In genomic region chr6:4918470-4918869, GRCm38 (mm10) we compare ENCODE assay signal across 27 mouse cellular contexts. TPM values are rescaled to one million over a fixed set of nuclear protein-coding genes. Genes with fewer than 3 reads are reported as not detected.
DNase-seq lines count a peak whose midpoint lies in the region; ATAC-seq and TF ChIP-seq lines count a peak whose summit lies in the region.
"Had no signal": no experiment of that assay in that cellular context is flagged by ENCODE, and none has a peak within 500 bp of the region (broad histone marks: within the 10 kb centered on the region; RNA-seq: fewer than 3 reads in every experiment).

No protein-coding gene starts in this region.

- H3K4me1 ChIP-seq in heart, embryonic 16.5 days (ENCODE audit: control insufficient read depth, insufficient read depth, low read length), result no peaks in the 10 kb centered on the region
- H3K4me1 ChIP-seq in kidney, embryonic 15.5 days, result 0 out of 2 replicates have a peak, but pooled peaks cover 4% of the 10 kb centered on the region
- H3K4me1 ChIP-seq in liver, postnatal 0 days (ENCODE audit: insufficient read depth), result no peaks in the 10 kb centered on the region
- H3K4me1 ChIP-seq in lung, embryonic 16.5 days (replicated peaks; ENCODE audit: control insufficient read depth, insufficient read depth, low read length), result no peaks in the 10 kb centered on the region
- H3K4me1 ChIP-seq: forebrain, embryonic 13.5 days; hindbrain, embryonic 12.5 days had no signal

- H3K27me3 ChIP-seq in heart, embryonic 16.5 days (ENCODE audit: control insufficient read depth, insufficient read depth, low read length), result no peaks in the 10 kb centered on the region
- no peaks in the 10 kb centered on the region for H3K27me3 ChIP-seq in kidney, embryonic 15.5 days
- no peaks in the 10 kb centered on the region for H3K27me3 ChIP-seq in liver, postnatal 0 days (ENCODE audit: insufficient read depth, low read length)
- H3K27me3 ChIP-seq in lung, embryonic 16.5 days (ENCODE audit: control insufficient read depth, insufficient read depth, low read depth, low read length), result no peaks in the 10 kb centered on the region
- H3K27me3 ChIP-seq: CH12.LX; forebrain, embryonic 13.5 days; hindbrain, embryonic 12.5 days; Patski had no signal

- peaks cover 6% of the 10 kb centered on the region; the same call in 1 of the 2 replicates for H3K9me3 ChIP-seq in heart, embryonic 16.5 days (replicated peaks; ENCODE audit: control insufficient read depth, low read length)
- H3K9me3 ChIP-seq in kidney, embryonic 15.5 days (replicated peaks), result no peaks in the 10 kb centered on the region
- H3K9me3 ChIP-seq in liver, postnatal 0 days (ENCODE audit: low read length), result no peaks in the 10 kb centered on the region
- no peaks in the 10 kb centered on the region for H3K9me3 ChIP-seq in lung, embryonic 16.5 days (ENCODE audit: control insufficient read depth, low read length)
- H3K9me3 ChIP-seq: forebrain, embryonic 13.5 days; G1E; hindbrain, embryonic 12.5 days had no signal

- DNase-seq in heart, adult 9 months (ENCODE audit: low spot score in 2 of 2), result no peak
- DNase-seq in kidney, postnatal 10 days, result no peak
- no peak for DNase-seq in liver, postnatal 0 days
- no peak for DNase-seq in liver
- no peak for DNase-seq in lung, postnatal 14 days
- DNase-seq: adrenal gland, postnatal 10 days; adrenal gland, postnatal 36 days; B cell, adult 2 months; cerebellum, adult 18-20 months; cerebellum, adult 9-10 months; cerebellum, postnatal 14 days; gastrocnemius, postnatal 10 days; gastrocnemius, postnatal 36 days; heart, adult 2 months; heart, postnatal 14 days had no signal

- WGBS in heart, embryonic 16.5 days, result 62% methylated on average over 5 of the region's 5 CpGs
- 61% methylated on average over 5 of the region's 5 CpGs for WGBS in kidney, embryonic 15.5 days
- 57% methylated on average over 5 of the region's 5 CpGs for WGBS in liver, postnatal 0 days (ENCODE audit: insufficient replicate concordance)
- 46% methylated on average over 5 of the region's 5 CpGs for WGBS in lung, embryonic 16.5 days

- H3K9ac ChIP-seq in heart, embryonic 16.5 days (ENCODE audit: low read length), result no peak overlapping the region
- H3K9ac ChIP-seq in kidney, embryonic 15.5 days, result no peak overlapping the region
- H3K9ac ChIP-seq in liver, postnatal 0 days (replicated peaks), result no peak overlapping the region
- no peak overlapping the region for H3K9ac ChIP-seq in lung, embryonic 16.5 days (ENCODE audit: low read length)
- H3K9ac ChIP-seq: forebrain, embryonic 13.5 days; hindbrain, embryonic 12.5 days had no signal

- ATAC-seq in heart, embryonic 16.5 days (replicated peaks; ENCODE audit: extremely low read depth, insufficient read depth, low FRiP score), result no peak
- ATAC-seq in kidney, embryonic 15.5 days (replicated peaks; ENCODE audit: low FRiP score), result peak; percentile 22; the same call in 1 of the 2 replicates
- no peak for ATAC-seq in liver, postnatal 0 days
- peak; percentile 56 for ATAC-seq in lung, embryonic 16.5 days (ENCODE audit: low read depth)
- ATAC-seq: forebrain, embryonic 13.5 days; forebrain, embryonic 16.5 days; hindbrain, embryonic 16.5 days; Patski had no signal

- peak; percentile 37; the same call in 1 of the 2 replicates for TF ChIP-seq EP300 in liver, postnatal 0 days (IDR thresholded peaks at IDR 0.05; ENCODE audit: low read depth)

- H3K4me2 ChIP-seq in heart, embryonic 16.5 days (ENCODE audit: low read depth, low read length), result no peak overlapping the region
- no peak overlapping the region for H3K4me2 ChIP-seq in kidney, embryonic 15.5 days
- no peak overlapping the region for H3K4me2 ChIP-seq in liver, postnatal 0 days (ENCODE audit: low read depth, low read length)
- H3K4me2 ChIP-seq in lung, embryonic 16.5 days (ENCODE audit: low read depth, low read length), result no peak overlapping the region
- H3K4me2 ChIP-seq: forebrain, embryonic 13.5 days; heart, embryonic 11.5 days; hindbrain, embryonic 12.5 days had no signal

- H3K36me3 ChIP-seq in heart, embryonic 16.5 days (ENCODE audit: control insufficient read depth, insufficient read depth), result peaks cover 11% of the 10 kb centered on the region
- peaks cover 10% of the 10 kb centered on the region for H3K36me3 ChIP-seq in kidney, embryonic 15.5 days
- no peaks in the 10 kb centered on the region for H3K36me3 ChIP-seq in liver, postnatal 0 days (replicated peaks; ENCODE audit: insufficient read depth, low read length)
- H3K36me3 ChIP-seq in lung, embryonic 16.5 days (ENCODE audit: control insufficient read depth, insufficient read depth, low read length), result peaks cover 7% of the 10 kb centered on the region
- H3K36me3 ChIP-seq: G1E had no signal

- no peak overlapping the region for H3K4me3 ChIP-seq in heart, embryonic 16.5 days (ENCODE audit: low read length)
- no peak overlapping the region for H3K4me3 ChIP-seq in kidney, embryonic 15.5 days (replicated peaks)
- H3K4me3 ChIP-seq in liver, postnatal 0 days (ENCODE audit: low read depth, low read length), result no peak overlapping the region
- no peak overlapping the region for H3K4me3 ChIP-seq in lung, embryonic 16.5 days (ENCODE audit: low read length)
- H3K4me3 ChIP-seq: forebrain, embryonic 10.5 days; forebrain, embryonic 13.5 days; heart, adult 2 months; hindbrain, embryonic 12.5 days had no signal

- peak overlapping the region; percentile 56 for H3K27ac ChIP-seq in heart, embryonic 16.5 days (ENCODE audit: low read length)
- H3K27ac ChIP-seq in kidney, embryonic 15.5 days, result peak overlapping the region; percentile 52
- no peak overlapping the region for H3K27ac ChIP-seq in liver, postnatal 0 days (ENCODE audit: low read depth)
- peak overlapping the region; percentile 68 for H3K27ac ChIP-seq in lung, embryonic 16.5 days (ENCODE audit: low read length)
- H3K27ac ChIP-seq: forebrain, embryonic 10.5 days; forebrain, embryonic 13.5 days; heart, adult 2 months; hindbrain, embryonic 12.5 days had no signal

- TF ChIP-seq CTCF in liver, postnatal 0 days (IDR thresholded peaks at IDR 0.05; ENCODE audit: low read depth), result no peak

RNA-seq across cellular contexts. Expression of gene Ppp1r9a, which starts 15.8 kb away (rescaled TPM):
- polyA plus RNA-seq in heart, embryonic 16.5 days (2015; fragmentation: Nextera tagmentation; extraction: Ambion mirVana), result 11.7 and 13.2 TPM in 2 replicates
- polyA plus RNA-seq in kidney, embryonic 15.5 days (2015; fragmentation: Nextera tagmentation; extraction: Ambion mirVana), result 19.0 and 19.5 TPM in 2 replicates
- polyA plus RNA-seq in liver, postnatal 0 days (2015; fragmentation: Nextera tagmentation; extraction: Ambion mirVana), result 2.4 and 2.5 TPM in 2 replicates
- 15.4 and 16.2 TPM in 2 replicates for polyA plus RNA-seq in lung, embryonic 16.5 days (2015; fragmentation: Nextera tagmentation; extraction: Ambion mirVana)

Comparison
In these comparisons a context has a peak if more than half of its experiments do, and no peak if none do; other contexts are left out.
1. ATAC-seq: peak in kidney, embryonic 15.5 days (single experiment) and lung, embryonic 16.5 days (single experiment); none in heart, embryonic 16.5 days (single experiment) and liver, postnatal 0 days (single experiment).